Mouse (Mus musculus): ENCODE measurements at regions not wholly inside any gene's neighbourhood (a gene's known extent, or its start where the extent isn't known, plus 50 kb on each side); places are given as distances from the start of the nearest gene placed in this dataset.

GRCm38 (mm10) chr7:67836117-67836949, 76.8 kb upstream of the Synm start:
- Histone ChIP-seq H3K4me2 (ENCODE audit: low read length) (no peak overlapping the region), H3K36me3 (ENCODE audit: insufficient read depth, low read length) (no peaks in the 10 kb centered on the region), H3K27me3 (ENCODE audit: insufficient read depth, low read length) (no peaks in the 10 kb centered on the region), H3K9ac (ENCODE audit: low read depth, low read length) (no peak overlapping the region), H3K27ac (no peak overlapping the region), H3K9me3 (replicated peaks; ENCODE audit: low read length) (no peaks in the 10 kb centered on the region), H3K4me3 (replicated peaks; ENCODE audit: low read depth, low read length) (no peak overlapping the region), H3K4me1 (replicated peaks; ENCODE audit: insufficient read depth, low read length) (no peaks in the 10 kb centered on the region)
- ATAC-seq (replicated peaks; ENCODE audit: low FRiP score, low read depth) (peak; percentile 65), DNase-seq (ENCODE audit: low spot score) (peak; percentile 52)
- 53% methylated on average over 18 of the region's 18 CpGs for WGBS
- TF ChIP-seq CTCF (IDR thresholded peaks at IDR 0.05; ENCODE audit: low read depth) = no peak

DNA sequence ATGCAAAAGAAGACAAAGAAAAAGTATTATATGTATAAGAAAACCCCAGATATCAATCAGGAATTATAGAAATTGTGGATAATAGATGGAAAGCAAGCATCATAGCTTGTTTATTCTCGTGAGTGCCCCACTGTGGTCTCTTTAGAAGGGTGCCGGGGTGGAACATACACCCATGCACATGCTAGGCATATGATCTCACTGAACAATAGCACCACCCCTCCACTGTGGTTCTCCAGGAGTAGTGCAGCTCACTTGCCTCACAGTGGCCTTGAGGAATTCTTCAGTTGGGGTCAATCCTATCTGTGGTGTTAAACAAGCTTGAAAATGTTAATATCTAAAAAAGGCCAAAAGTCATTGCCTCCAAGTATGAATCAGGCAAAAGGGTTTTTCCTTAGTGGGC, 72.2 kb upstream of the Synm start:
- WGBS = 79% methylated on average over 2 of the region's 2 CpGs
- Histone ChIP-seq H3K9me3 (replicated peaks; ENCODE audit: low read length) (no peaks in the 10 kb centered on the region), H3K9ac (ENCODE audit: low read depth, low read length) (no peak overlapping the region), H3K27me3 (ENCODE audit: insufficient read depth, low read length) (no peaks in the 10 kb centered on the region), H3K4me3 (replicated peaks; ENCODE audit: low read depth, low read length) (no peak overlapping the region), H3K27ac (no peak overlapping the region), H3K36me3 (ENCODE audit: insufficient read depth, low read length) (no peaks in the 10 kb centered on the region), H3K4me2 (ENCODE audit: low read length) (no peak overlapping the region), H3K4me1 (replicated peaks; ENCODE audit: insufficient read depth, low read length) (no peaks in the 10 kb centered on the region)
- no peak for DNase-seq (ENCODE audit: low spot score)
- TF ChIP-seq CTCF (IDR thresholded peaks at IDR 0.05; ENCODE audit: low read depth) = peak; percentile 46
- no peak for ATAC-seq (replicated peaks; ENCODE audit: low FRiP score, low read depth)

DNA sequence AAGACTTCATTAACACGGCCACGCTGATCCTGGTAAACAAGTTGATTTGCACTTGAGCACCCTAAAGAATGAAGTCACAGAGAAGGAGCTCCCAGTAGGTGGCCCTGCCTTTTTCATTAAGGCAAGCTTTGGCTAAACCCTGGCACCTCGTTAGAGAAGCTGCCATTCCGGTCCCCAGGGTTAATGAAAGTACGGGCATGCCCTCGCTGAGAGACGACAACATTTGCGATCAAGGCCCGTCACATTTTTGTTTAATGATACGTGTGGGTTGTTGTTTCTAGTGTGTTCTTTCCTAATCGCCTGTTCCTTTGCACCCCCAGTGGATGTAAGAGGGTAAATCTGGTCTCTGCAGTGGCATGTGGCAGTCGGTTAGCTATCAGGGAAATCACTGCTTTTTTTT, 67.8 kb upstream of the Synm start:
- ATAC-seq (replicated peaks; ENCODE audit: low FRiP score, low read depth) (no peak), DNase-seq (ENCODE audit: low spot score) (no peak)
- H3K4me3 ChIP-seq (replicated peaks; ENCODE audit: low read depth, low read length) = no peak overlapping the region
- H3K36me3 ChIP-seq (ENCODE audit: insufficient read depth, low read length) = no peaks in the 10 kb centered on the region
- H3K4me2 ChIP-seq (ENCODE audit: low read length) = no peak overlapping the region
- 52% methylated on average over 12 of the region's 12 CpGs for WGBS
- no peak overlapping the region for H3K9ac ChIP-seq (ENCODE audit: low read depth, low read length)
- H3K4me1 ChIP-seq (replicated peaks; ENCODE audit: insufficient read depth, low read length) = no peaks in the 10 kb centered on the region
- H3K27ac ChIP-seq = no peak overlapping the region
- H3K27me3 ChIP-seq (ENCODE audit: insufficient read depth, low read length) = no peaks in the 10 kb centered on the region
- H3K9me3 ChIP-seq (replicated peaks; ENCODE audit: low read length) = no peaks in the 10 kb centered on the region
- no peak for TF ChIP-seq CTCF (IDR thresholded peaks at IDR 0.05; ENCODE audit: low read depth)

- no peaks in the 10 kb centered on the region for H3K36me3 ChIP-seq (ENCODE audit: insufficient read depth, low read length)
- ATAC-seq (replicated peaks; ENCODE audit: low FRiP score, low read depth) (no peak), DNase-seq (ENCODE audit: low spot score) (no peak)
- H3K9ac ChIP-seq (ENCODE audit: low read depth, low read length) = no peak overlapping the region
- H3K4me2 ChIP-seq (ENCODE audit: low read length) = no peak overlapping the region
- H3K27me3 ChIP-seq (ENCODE audit: insufficient read depth, low read length) = no peaks in the 10 kb centered on the region
- no peaks in the 10 kb centered on the region for H3K4me1 ChIP-seq (replicated peaks; ENCODE audit: insufficient read depth, low read length)
- H3K27ac ChIP-seq = no peak overlapping the region
- no peak overlapping the region for H3K4me3 ChIP-seq (replicated peaks; ENCODE audit: low read depth, low read length)
- H3K9me3 ChIP-seq (replicated peaks; ENCODE audit: low read length) = no peaks in the 10 kb centered on the region
- WGBS = 90% methylated on average over 13 of the region's 13 CpGs
- no peak for TF ChIP-seq CTCF (IDR thresholded peaks at IDR 0.05; ENCODE audit: low read depth)
Measured at GRCm38 (mm10) chr7:67826936-67827335, 67.4 kb upstream of the Synm start.

DNA sequence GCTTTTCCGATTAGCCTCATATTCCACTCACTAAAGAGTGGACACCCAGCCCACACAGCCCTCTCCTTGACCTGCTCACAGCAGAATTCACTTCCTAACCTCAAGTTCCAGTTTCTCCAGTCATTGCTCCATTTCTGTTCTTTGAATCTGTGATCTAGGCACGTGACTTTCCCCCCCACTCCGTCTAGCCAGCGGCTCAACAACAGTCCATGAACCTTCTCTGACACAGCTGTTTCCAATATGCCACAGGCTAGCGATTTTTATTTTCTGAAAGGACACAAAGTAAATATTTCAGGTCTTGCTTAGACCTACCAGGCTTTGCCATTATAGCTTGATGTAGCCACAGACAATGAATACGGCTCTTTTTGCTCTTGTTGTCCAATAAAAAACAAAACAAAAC, 66.8 kb upstream of the Synm start:
- 59% methylated on average over 6 of the region's 6 CpGs for WGBS
- DNase-seq (ENCODE audit: low spot score) (no peak), ATAC-seq (replicated peaks; ENCODE audit: low FRiP score, low read depth) (no peak)
- H3K27ac ChIP-seq = no peak overlapping the region
- H3K4me1 ChIP-seq (replicated peaks; ENCODE audit: insufficient read depth, low read length) = no peaks in the 10 kb centered on the region
- no peaks in the 10 kb centered on the region for H3K36me3 ChIP-seq (ENCODE audit: insufficient read depth, low read length)
- no peaks in the 10 kb centered on the region for H3K27me3 ChIP-seq (ENCODE audit: insufficient read depth, low read length)
- no peak overlapping the region for H3K4me2 ChIP-seq (ENCODE audit: low read length)
- no peaks in the 10 kb centered on the region for H3K9me3 ChIP-seq (replicated peaks; ENCODE audit: low read length)
- no peak overlapping the region for H3K9ac ChIP-seq (ENCODE audit: low read depth, low read length)
- no peak for TF ChIP-seq CTCF (IDR thresholded peaks at IDR 0.05; ENCODE audit: low read depth)
- H3K4me3 ChIP-seq (replicated peaks; ENCODE audit: low read depth, low read length) = no peak overlapping the region

DNA sequence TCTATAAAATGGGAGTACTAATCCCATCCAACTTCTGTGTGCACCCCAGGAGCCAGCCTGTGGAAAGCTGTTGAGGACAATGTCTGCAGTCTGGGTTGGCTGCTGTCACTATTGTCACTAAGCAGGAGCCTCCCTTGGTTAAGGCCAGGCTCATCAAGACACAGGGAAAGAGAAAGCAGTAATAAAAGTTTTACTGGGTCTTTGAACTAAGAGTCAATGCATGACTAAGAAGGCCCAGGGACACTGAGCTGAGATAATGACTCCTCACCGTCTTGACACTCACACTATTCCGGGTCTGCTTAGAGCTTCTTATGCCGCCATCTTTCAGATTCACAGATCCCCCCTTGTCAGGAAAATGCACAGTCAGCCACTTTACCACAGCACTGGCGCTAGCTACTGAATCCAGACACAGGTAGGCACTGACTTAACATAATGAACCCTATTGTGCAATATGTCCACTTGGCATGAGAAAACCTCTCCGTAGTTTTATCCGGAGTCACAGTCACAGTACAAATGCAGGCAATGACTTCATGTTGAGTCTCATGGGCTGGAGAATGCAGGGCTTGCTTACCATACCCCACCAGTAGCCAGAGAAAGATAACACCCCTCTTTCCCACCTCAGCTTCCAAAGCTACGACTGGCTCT, 66.2 kb upstream of the Synm start:
- Histone ChIP-seq H3K4me3 (replicated peaks; ENCODE audit: low read depth, low read length) (no peak overlapping the region), H3K36me3 (ENCODE audit: insufficient read depth, low read length) (no peaks in the 10 kb centered on the region), H3K4me1 (replicated peaks; ENCODE audit: insufficient read depth, low read length) (no peaks in the 10 kb centered on the region), H3K27me3 (ENCODE audit: insufficient read depth, low read length) (no peaks in the 10 kb centered on the region), H3K9ac (ENCODE audit: low read depth, low read length) (no peak overlapping the region), H3K27ac (no peak overlapping the region), H3K9me3 (replicated peaks; ENCODE audit: low read length) (no peaks in the 10 kb centered on the region), H3K4me2 (ENCODE audit: low read length) (no peak overlapping the region)
- DNase-seq (ENCODE audit: low spot score) = no peak
- 73% methylated on average over 7 of the region's 7 CpGs for WGBS
- TF ChIP-seq CTCF (IDR thresholded peaks at IDR 0.05; ENCODE audit: low read depth) = no peak
- no peak for ATAC-seq (replicated peaks; ENCODE audit: low FRiP score, low read depth)
